Mouse (Mus musculus) liver, embryonic 14.5 days (tissue): ENCODE results near the gene Nkd1. TPM values are rescaled to one million over a fixed set of nuclear protein-coding genes. Genes with fewer than 3 reads are reported as not detected.

Source experiments
- ATAC-seq: fragments of 200-750 bp; cut with Nextera tagmentation; 2 replicates; pipeline ENCODE4 v1.8.0; 2017; ENCODE audit warnings: moderate number of reproducible peaks, mild to moderate bottlenecking, moderate library complexity; ENCODE audit not compliant: insufficient read depth
- DNase-seq, 3 experiments: peaks; one replicate each; pipeline ENCODE4 v3.0.0-alpha.2; 2012 to 2013; ENCODE audit warnings: low read depth in 3 of 3, low spot score in 3 of 3
- H3K27ac ChIP-seq: fragments of 300-500 bp; sonication (generic); 2 replicates; pipeline ENCODE4 v1.5.1; 2014; ENCODE audit warnings: moderate library complexity, mild to moderate bottlenecking, control low read depth, inconsistent platforms
- H3K27me3 ChIP-seq: fragments of 300-500 bp; sonication (generic); 2 replicates; pipeline ENCODE4 v1.6.1; 2014; ENCODE audit warnings: mild to moderate bottlenecking, low read length, moderate library complexity; ENCODE audit not compliant: control insufficient read depth, insufficient read depth
- H3K36me3 ChIP-seq: fragments of 300-500 bp; sonication (generic); replicated peaks from 2 replicates; pipeline ENCODE4 v1.6.1; 2014; ENCODE audit warnings: low read depth; ENCODE audit not compliant: control insufficient read depth, insufficient read depth
- H3K4me1 ChIP-seq, 2 experiments: fragments of 200-500 bp in 1 of 2; fragments of 300-500 bp in 1 of 2; sonication (generic) in 1 of 2; replicated peaks; 2 replicates each; pipeline ENCODE4 v1.6.1; 2012 to 2014; ENCODE audit warnings: antibody characterized with exemption in 1 of 2, inconsistent platforms in 1 of 2, low read length in 1 of 2; ENCODE audit not compliant: control insufficient read depth in 2 of 2, insufficient read depth in 2 of 2
- H3K4me2 ChIP-seq: fragments of 300-500 bp; sonication (generic); 2 replicates; pipeline ENCODE4 v1.6.1; 2014; ENCODE audit warnings: low read depth, mild to moderate bottlenecking, control low read depth, moderate library complexity
- H3K4me3 ChIP-seq, 2 experiments: fragments of 200-500 bp in 1 of 2; fragments of 300-500 bp in 1 of 2; sonication (generic) in 1 of 2; 2 replicates each; pipeline ENCODE4 v1.5.1; 2012 to 2014; ENCODE audit warnings: low read depth in 2 of 2, low read length in 2 of 2, mild to moderate bottlenecking in 2 of 2, control low read depth in 1 of 2, inconsistent platforms in 1 of 2, moderate library complexity in 1 of 2; ENCODE audit not compliant: insufficient read depth in 1 of 2
- H3K9ac ChIP-seq: fragments of 300-500 bp; sonication (generic); replicated peaks from 2 replicates; pipeline ENCODE4 v1.6.1; 2014; ENCODE audit warnings: mild to moderate bottlenecking, control low read depth, moderate library complexity
- H3K9me3 ChIP-seq: fragments of 300-500 bp; sonication (generic); 2 replicates; pipeline ENCODE4 v1.6.1; 2016; ENCODE audit warnings: low read length, mixed read lengths; ENCODE audit not compliant: control insufficient read depth
- CTCF ChIP-seq: IDR thresholded peaks from 2 replicates; pipeline ENCODE4 v1.5.1; 2016; ENCODE audit warnings: antibody characterized with exemption, low read depth, control low read depth
- EP300 ChIP-seq: IDR thresholded peaks from 2 replicates; pipeline ENCODE4 v1.6.1; 2016; ENCODE audit warnings: antibody characterized with exemption, low read depth
- WGBS: fragments of 180-500 bp; shearing (Covaris S2); extraction: QIAGEN DNeasy Blood & Tissue Kit; methylation state at CpG from one replicate; pipeline ENCODE4 v1.1.7; 2014; ENCODE audit not compliant: insufficient replicate concordance; 5-methylcytosine and 5-hydroxymethylcytosine counted together
- polyA plus RNA-seq, 2 experiments: library from polyadenylated mRNA; depleted of rRNA in 1 of 2; stranded (reverse) in 1 of 2; unstranded in 1 of 2; fragments of >200 nt; fragmentation: Nextera tagmentation in 1 of 2; extraction: Ambion mirVana in 1 of 2; gene quantifications; 2 replicates each; pipeline versions ENCODE4 v1.2.1 to v1.2.3; 2012 to 2014

Gene Nkd1
- polyA plus RNA-seq (2012; rRNA removed) (0.97 and 1.1 TPM in 2 replicates), polyA plus RNA-seq (2014; fragmentation: Nextera tagmentation; extraction: Ambion mirVana) (0.96 and 1.1 TPM in 2 replicates)

GRCm38 (mm10) chr8:88520985-88521527, at the start of gene Nkd1:
TSS of gene Nkd1 (plus strand) at chr8:88521354.
- peak within 1 kb of the TSS; percentile 40 to 41 for H3K4me3 ChIP-seq
- ATAC-seq (peak; percentile 65), DNase-seq (peak in 2 of 3 experiments; percentile 5 to 23)
- H3K27me3 ChIP-seq, result peaks cover 40% of the 10 kb centered on the region
- peak within 1 kb of the TSS; percentile 61 for H3K4me2 ChIP-seq
- no peaks in the 10 kb centered on the region; a peak in 1 of 4 replicates for H3K4me1 ChIP-seq
- H3K27ac ChIP-seq, result no peak within 1 kb of the TSS
- WGBS, result under 1% methylated on average over 58 of the region's 67 CpGs
- no peak within 1 kb of the TSS for H3K9ac ChIP-seq
- TF ChIP-seq CTCF (peak; percentile 16; the same call in 1 of the 2 replicates), EP300 (no peak)
- no peaks in the 10 kb centered on the region for H3K36me3 ChIP-seq
- no peaks in the 10 kb centered on the region for H3K9me3 ChIP-seq

GRCm38 (mm10) chr8:88481290-88481689, 39.9 kb upstream of the Nkd1 start:
- DNase-seq (no peak), ATAC-seq (no peak)
- 68% methylated on average over 4 of the region's 4 CpGs for WGBS
- H3K4me2 ChIP-seq, result no peak overlapping the region
- no peak overlapping the region for H3K9ac ChIP-seq
- TF ChIP-seq CTCF (no peak), EP300 (no peak)
- no peak overlapping the region for H3K4me3 ChIP-seq
- no peaks in the 10 kb centered on the region for H3K36me3 ChIP-seq
- H3K9me3 ChIP-seq, result no peaks in the 10 kb centered on the region
- no peaks in the 10 kb centered on the region for H3K4me1 ChIP-seq
- no peaks in the 10 kb centered on the region for H3K27me3 ChIP-seq
- no peak overlapping the region for H3K27ac ChIP-seq

DNA sequence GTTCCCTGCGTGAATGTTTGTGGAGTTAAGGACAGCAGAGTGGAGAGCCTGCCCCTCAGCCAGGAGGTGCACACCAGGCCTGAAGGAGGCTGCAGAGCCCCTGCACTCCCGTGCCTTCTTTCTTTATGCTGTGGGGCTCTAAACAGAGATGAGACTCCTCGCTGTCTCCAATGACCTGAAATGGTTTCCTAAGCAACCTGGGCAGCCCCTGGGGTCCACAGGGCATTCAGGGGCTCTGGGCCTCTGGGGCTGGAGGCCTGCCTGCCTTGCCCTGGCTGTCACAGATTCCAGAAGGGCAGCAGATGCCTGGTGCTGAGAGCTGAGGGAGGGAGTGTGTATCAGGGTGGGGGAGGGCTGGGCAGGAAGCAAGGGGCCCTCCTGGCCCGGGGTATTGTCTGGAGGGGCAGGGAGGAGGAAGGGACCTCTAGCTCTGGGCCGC, 32.7 kb upstream of the Nkd1 start:
- Histone ChIP-seq H3K36me3 (no peaks in the 10 kb centered on the region), H3K9ac (no peak overlapping the region), H3K4me1 (no peaks in the 10 kb centered on the region), H3K4me3 (no peak overlapping the region), H3K9me3 (no peaks in the 10 kb centered on the region), H3K27me3 (no peaks in the 10 kb centered on the region), H3K4me2 (no peak overlapping the region), H3K27ac (no peak overlapping the region)
- no peak for ATAC-seq
- no peak for DNase-seq
- WGBS, result 15% methylated on average over 5 of the region's 5 CpGs
- TF ChIP-seq EP300, result no peak
- TF ChIP-seq CTCF, result no peak

DNA sequence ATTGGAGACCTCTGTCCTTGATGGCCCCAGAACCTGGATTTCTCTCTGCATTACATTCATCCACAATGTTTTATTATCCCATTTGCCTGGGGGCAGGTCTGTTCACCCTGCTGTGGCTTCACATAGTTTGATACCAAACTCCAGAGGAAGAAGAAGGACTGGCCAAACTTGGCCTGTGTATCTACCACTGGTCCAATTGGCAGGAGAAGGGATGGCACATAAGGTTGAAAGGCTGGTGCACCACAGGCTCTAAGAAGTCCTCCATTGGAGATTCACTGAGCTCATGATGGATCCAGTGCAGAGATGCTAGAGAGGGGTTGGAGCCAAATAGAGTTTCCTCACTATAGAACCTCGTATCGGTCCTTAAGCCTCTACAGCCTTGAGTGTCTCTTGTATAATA, 27.1 kb upstream of the Nkd1 start:
- Histone ChIP-seq H3K9ac (no peak overlapping the region), H3K4me3 (no peak overlapping the region), H3K4me1 (no peaks in the 10 kb centered on the region), H3K4me2 (no peak overlapping the region), H3K36me3 (no peaks in the 10 kb centered on the region), H3K9me3 (no peaks in the 10 kb centered on the region), H3K27ac (no peak overlapping the region), H3K27me3 (no peaks in the 10 kb centered on the region)
- DNase-seq (no peak), ATAC-seq (no peak)
- TF ChIP-seq EP300 (no peak), CTCF (no peak)
- WGBS, result 65% methylated on average over 2 of the region's 2 CpGs

DNA sequence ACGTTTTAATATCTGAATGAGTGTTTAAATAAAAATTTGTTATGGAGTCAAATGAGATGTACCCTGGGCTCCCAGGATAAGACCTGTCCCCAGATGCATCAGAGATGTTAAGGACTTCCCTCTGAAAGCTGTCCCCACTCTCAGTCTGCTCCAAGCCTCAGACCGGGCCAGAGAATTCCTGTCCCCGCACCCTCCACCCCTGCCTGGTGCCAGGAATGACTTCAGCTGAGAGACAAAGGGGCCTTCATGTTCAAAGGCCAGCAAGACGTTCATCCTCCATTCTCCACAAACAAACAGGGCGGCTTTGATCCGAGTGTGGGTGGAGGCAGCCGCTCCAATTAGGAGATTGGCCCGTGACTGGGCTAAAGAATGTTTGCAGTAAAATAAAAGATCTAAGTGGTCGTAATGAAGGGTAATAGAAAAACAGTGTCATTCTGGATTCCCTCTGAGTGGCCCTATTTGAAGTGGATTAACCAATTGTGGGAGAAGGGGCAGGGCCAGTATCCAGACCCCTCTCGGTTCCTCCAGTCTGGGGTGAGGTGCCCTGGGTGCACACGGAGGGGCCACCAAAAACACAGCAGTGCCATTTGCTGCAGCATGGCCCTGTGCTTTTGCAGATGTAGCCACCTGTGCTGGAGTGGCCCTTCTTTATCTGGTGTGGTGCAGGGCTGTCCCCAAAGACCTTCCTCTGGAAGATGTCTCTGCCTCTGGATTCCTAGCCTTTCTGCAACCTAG, 25.9 kb upstream of the Nkd1 start:
- no peak for DNase-seq
- no peak overlapping the region for H3K9ac ChIP-seq
- no peak overlapping the region for H3K4me3 ChIP-seq
- no peaks in the 10 kb centered on the region for H3K27me3 ChIP-seq
- no peak for ATAC-seq
- 39% methylated on average over 11 of the region's 11 CpGs for WGBS
- H3K4me1 ChIP-seq, result no peaks in the 10 kb centered on the region
- H3K27ac ChIP-seq, result no peak overlapping the region
- H3K9me3 ChIP-seq, result no peaks in the 10 kb centered on the region
- no peaks in the 10 kb centered on the region for H3K36me3 ChIP-seq
- no peak overlapping the region for H3K4me2 ChIP-seq
- TF ChIP-seq CTCF (no peak), EP300 (no peak)
